Mouse (Mus musculus) effector memory CD4-positive, alpha-beta T cell, adult 5 months (primary cell): ENCODE results near the gene Schip1. TPM values are rescaled to one million over a fixed set of nuclear protein-coding genes. Genes with fewer than 3 reads are reported as not detected.

Experiments
- polyA plus RNA-seq: library from polyadenylated mRNA; unstranded; fragments of 100-300 nt; shearing (Covaris generic); gene quantifications from one replicate; pipeline ENCODE4 v1.2.1, GENCODE M21; 2017

Gene Schip1
- 0.47 TPM for polyA plus RNA-seq

DNA sequence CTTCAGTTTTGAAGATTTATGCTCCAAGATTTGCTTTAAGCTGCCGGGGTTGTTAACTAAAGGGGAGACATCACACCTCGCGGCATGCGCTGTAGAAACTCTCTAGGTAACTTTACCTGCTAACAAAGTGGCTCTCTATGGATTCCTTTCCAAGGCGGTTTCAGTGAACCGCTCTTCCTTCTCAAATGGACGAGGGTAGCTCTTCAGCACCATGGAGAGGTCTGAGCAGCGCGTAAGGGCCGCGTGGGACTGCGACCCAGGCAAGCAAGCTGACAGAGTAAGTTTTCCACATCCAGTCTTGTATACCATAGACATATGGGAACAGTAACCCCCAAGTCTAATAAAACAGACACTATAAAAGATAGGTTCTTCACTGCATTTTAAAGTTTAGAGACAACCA lies at the start of gene Schip1:
Schip1 (plus strand) TSS at position 72 of the 400 bp plus-strand sequence.

Other genes with a start within 250 kb of the Schip1 start
- gene Iqcj, start 172.6 kb upstream of the Schip1 start, polyA plus RNA-seq = not detected
- gene Iqschfp, start 172.6 kb upstream of the Schip1 start, polyA plus RNA-seq = not detected